ENCODE assay signal across 22 mouse cellular contexts in the genomic region with DNA sequence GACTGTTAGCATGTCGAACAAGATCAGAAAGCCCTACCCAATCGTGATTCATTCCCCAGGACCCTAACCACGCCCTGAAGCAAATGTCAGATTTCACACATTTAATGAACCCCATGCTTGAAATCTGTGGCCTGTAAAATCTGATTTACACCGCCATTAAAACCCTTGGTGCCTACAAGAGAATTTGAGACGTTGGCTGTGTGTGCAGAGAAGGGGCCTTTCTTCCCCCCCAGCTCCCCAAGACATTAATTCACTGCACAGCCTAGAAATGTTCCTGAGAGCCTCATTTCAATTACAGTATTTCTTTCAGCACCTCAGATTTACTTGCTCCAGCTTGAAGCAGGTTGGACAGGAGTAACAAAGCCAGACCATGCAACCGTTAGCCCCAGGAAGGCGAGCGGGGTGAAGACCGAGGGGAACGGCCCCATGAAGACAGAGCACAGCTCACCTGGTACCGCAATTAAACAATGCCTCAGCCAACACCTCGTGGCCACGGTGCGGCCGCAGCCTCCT. TPM values are rescaled to one million over a fixed set of nuclear protein-coding genes. Genes with fewer than 3 reads are reported as not detected.
A peak's percentile ranks its signal among the peaks of the same experiment; 100 is the strongest.
DNase-seq lines count a peak whose midpoint lies in the region; ATAC-seq lines count a peak whose summit lies in the region.
"Had no signal": no experiment of that assay in that cellular context is flagged by ENCODE, and none has a peak within 500 bp of the region (broad histone marks: within the 10 kb centered on the region; RNA-seq: fewer than 3 reads in every experiment).

No protein-coding gene starts in this region.

- H3K4me2 ChIP-seq in forebrain, embryonic 13.5 days: no peak overlapping the region
- no peak overlapping the region for H3K4me2 ChIP-seq in midbrain, embryonic 14.5 days (ENCODE audit: low read length)
- H3K4me2 ChIP-seq in midbrain, embryonic 11.5 days: no peak overlapping the region
- peak overlapping the region; percentile 27 for H3K4me2 ChIP-seq in limb, embryonic 13.5 days (replicated peaks)
- no peak overlapping the region for H3K4me2 ChIP-seq in neural tube, embryonic 15.5 days
- H3K4me2 ChIP-seq: heart, embryonic 15.5 days; liver, embryonic 13.5 days; lung, embryonic 14.5 days had no signal

- H3K9ac ChIP-seq in forebrain, embryonic 13.5 days: no peak overlapping the region
- H3K9ac ChIP-seq in midbrain, embryonic 14.5 days (replicated peaks; ENCODE audit: low read length): no peak overlapping the region
- H3K9ac ChIP-seq in midbrain, embryonic 11.5 days (ENCODE audit: low read length): no peak overlapping the region
- no peak overlapping the region; the same call in 1 of the 2 replicates for H3K9ac ChIP-seq in limb, embryonic 13.5 days
- H3K9ac ChIP-seq in neural tube, embryonic 15.5 days (replicated peaks): no peak overlapping the region
- H3K9ac ChIP-seq: heart, embryonic 15.5 days; liver, embryonic 13.5 days; lung, embryonic 14.5 days had no signal

- 0 out of 2 replicates have a peak overlapping the region, but pooled peaks have one; percentile 15 for H3K27ac ChIP-seq in forebrain, embryonic 13.5 days
- no peak overlapping the region for H3K27ac ChIP-seq in forebrain, embryonic 10.5 days
- no peak overlapping the region for H3K27ac ChIP-seq in midbrain, embryonic 14.5 days (replicated peaks; ENCODE audit: low read depth, low read length)
- H3K27ac ChIP-seq in midbrain, embryonic 11.5 days (ENCODE audit: low read depth, low read length): no peak overlapping the region
- H3K27ac ChIP-seq in limb, embryonic 13.5 days: peak overlapping the region; percentile 79
- H3K27ac ChIP-seq in neural tube, embryonic 15.5 days (replicated peaks): peak overlapping the region; percentile 35
- H3K27ac ChIP-seq: heart, embryonic 15.5 days; liver, embryonic 13.5 days had no signal

- DNase-seq in forebrain, embryonic 10.5 days (ENCODE audit: extremely low spot score, low spot score): no peak
- peak; percentile 42 for DNase-seq in midbrain, embryonic 14.5 days
- no peak for DNase-seq in midbrain, embryonic 11.5 days (ENCODE audit: low spot score, missing footprints)
- no peak for DNase-seq in urinary bladder, postnatal 36 days (ENCODE audit: low spot score in 2 of 2)
- DNase-seq: adrenal gland, postnatal 36 days; cerebellum, adult 18-20 months; cerebellum, postnatal 25 days; gastrocnemius, postnatal 36 days; heart, postnatal 4 days; kidney, adult 2 months; liver, embryonic 13.5 days; lung, embryonic 14.5 days; lung, postnatal 4 days; right cerebral cortex, adult 18-20 months had no signal

- no peak overlapping the region for H3K4me3 ChIP-seq in forebrain, embryonic 13.5 days
- no peak overlapping the region for H3K4me3 ChIP-seq in forebrain, embryonic 10.5 days
- no peak overlapping the region for H3K4me3 ChIP-seq in midbrain, embryonic 14.5 days (replicated peaks; ENCODE audit: low read depth, low read length)
- no peak overlapping the region for H3K4me3 ChIP-seq in midbrain, embryonic 11.5 days (ENCODE audit: low read depth, low read length)
- no peak overlapping the region for H3K4me3 ChIP-seq in limb, embryonic 13.5 days
- no peak overlapping the region for H3K4me3 ChIP-seq in neural tube, embryonic 15.5 days (replicated peaks)
- H3K4me3 ChIP-seq: heart, embryonic 15.5 days; liver, embryonic 13.5 days had no signal

- peaks cover 4% of the 10 kb centered on the region; the same call in 1 of the 2 replicates for H3K4me1 ChIP-seq in forebrain, embryonic 13.5 days
- H3K4me1 ChIP-seq in forebrain, embryonic 10.5 days: peaks cover 30% of the 10 kb centered on the region
- H3K4me1 ChIP-seq in midbrain, embryonic 14.5 days (ENCODE audit: control insufficient read depth, insufficient read depth, low read length): 0 out of 2 replicates have a peak, but pooled peaks cover 3% of the 10 kb centered on the region
- peaks cover 6% of the 10 kb centered on the region; the same call in 1 of the 2 replicates for H3K4me1 ChIP-seq in midbrain, embryonic 11.5 days (ENCODE audit: control insufficient read depth, insufficient read depth, low read length)
- peaks cover 44% of the 10 kb centered on the region for H3K4me1 ChIP-seq in limb, embryonic 13.5 days
- H3K4me1 ChIP-seq in neural tube, embryonic 15.5 days: peaks cover 17% of the 10 kb centered on the region
- H3K4me1 ChIP-seq: liver, embryonic 13.5 days had no signal

- H3K9me3 ChIP-seq in forebrain, embryonic 13.5 days (replicated peaks): no peaks in the 10 kb centered on the region
- H3K9me3 ChIP-seq in forebrain, embryonic 10.5 days: no peaks in the 10 kb centered on the region
- H3K9me3 ChIP-seq in midbrain, embryonic 14.5 days (ENCODE audit: control insufficient read depth, low read length): no peaks in the 10 kb centered on the region
- H3K9me3 ChIP-seq in midbrain, embryonic 11.5 days (ENCODE audit: control insufficient read depth, low read length): no peaks in the 10 kb centered on the region; the same call in 1 of the 2 replicates
- 0 out of 2 replicates have a peak, but pooled peaks cover 4% of the 10 kb centered on the region for H3K9me3 ChIP-seq in limb, embryonic 13.5 days
- H3K9me3 ChIP-seq in neural tube, embryonic 15.5 days (replicated peaks): no peaks in the 10 kb centered on the region
- H3K9me3 ChIP-seq: heart, embryonic 15.5 days; liver, embryonic 13.5 days had no signal

- ATAC-seq in forebrain, embryonic 13.5 days: no peak
- no peak for ATAC-seq in midbrain, embryonic 14.5 days (ENCODE audit: low FRiP score, low TSS enrichment)
- ATAC-seq in midbrain, embryonic 11.5 days (ENCODE audit: low FRiP score): no peak
- ATAC-seq in limb, embryonic 13.5 days (ENCODE audit: low FRiP score, low read depth): peak; percentile 66; the same call in 1 of the 2 replicates
- peak; percentile 18; the same call in 1 of the 2 replicates for ATAC-seq in neural tube, embryonic 15.5 days (ENCODE audit: low FRiP score)
- ATAC-seq in activated CD4-positive, CD25-positive, alpha-beta regulatory T cell, adult 4 months: no peak
- ATAC-seq: forebrain, embryonic 16.5 days; inflammation-experienced regulatory T-cells, adult 6 months had no signal

- no peaks in the 10 kb centered on the region for H3K27me3 ChIP-seq in forebrain, embryonic 13.5 days
- H3K27me3 ChIP-seq in forebrain, embryonic 10.5 days (ENCODE audit: poor library complexity, severe bottlenecking): no peaks in the 10 kb centered on the region
- no peaks in the 10 kb centered on the region for H3K27me3 ChIP-seq in midbrain, embryonic 14.5 days (ENCODE audit: control insufficient read depth, insufficient read depth, low read length)
- no peaks in the 10 kb centered on the region for H3K27me3 ChIP-seq in midbrain, embryonic 11.5 days (ENCODE audit: control insufficient read depth, insufficient read depth, low read length)
- peaks cover 4% of the 10 kb centered on the region; the same call in 1 of the 2 replicates for H3K27me3 ChIP-seq in limb, embryonic 13.5 days
- H3K27me3 ChIP-seq in neural tube, embryonic 15.5 days (replicated peaks): no peaks in the 10 kb centered on the region
- H3K27me3 ChIP-seq: heart, embryonic 15.5 days; liver, embryonic 13.5 days had no signal

- no peaks in the 10 kb centered on the region for H3K36me3 ChIP-seq in forebrain, embryonic 13.5 days (ENCODE audit: poor library complexity, severe bottlenecking)
- H3K36me3 ChIP-seq in forebrain, embryonic 10.5 days (replicated peaks): no peaks in the 10 kb centered on the region
- H3K36me3 ChIP-seq in midbrain, embryonic 14.5 days (ENCODE audit: control insufficient read depth, insufficient read depth, low read length): no peaks in the 10 kb centered on the region
- H3K36me3 ChIP-seq in midbrain, embryonic 11.5 days (ENCODE audit: control insufficient read depth, insufficient read depth, low read length): no peaks in the 10 kb centered on the region
- no peaks in the 10 kb centered on the region for H3K36me3 ChIP-seq in limb, embryonic 13.5 days
- no peaks in the 10 kb centered on the region for H3K36me3 ChIP-seq in neural tube, embryonic 15.5 days
- H3K36me3 ChIP-seq: G1E; heart, embryonic 15.5 days; liver, embryonic 13.5 days had no signal

- 72% methylated on average over 15 of the region's 15 CpGs for WGBS in forebrain, embryonic 13.5 days
- 86% methylated on average over 15 of the region's 15 CpGs for WGBS in forebrain, embryonic 10.5 days
- 72% methylated on average over 15 of the region's 15 CpGs for WGBS in midbrain, embryonic 14.5 days
- whole genome bisulfite sequencing in midbrain, embryonic 11.5 days: 84% methylated on average over 15 of the region's 15 CpGs
- WGBS in limb, embryonic 13.5 days: 9% methylated on average over 15 of the region's 15 CpGs
- 45% methylated on average over 15 of the region's 15 CpGs for WGBS in neural tube, embryonic 15.5 days

RNA-seq across cellular contexts. Expression of gene Nfatc2, which starts 16.8 kb away (rescaled TPM):
- polyA plus RNA-seq in forebrain, embryonic 13.5 days (2015; fragmentation: Nextera tagmentation; extraction: Ambion mirVana): 1.5 and 1.7 TPM in 2 replicates
- 0.36 and 0.53 TPM in 2 replicates for polyA plus RNA-seq in forebrain, embryonic 10.5 days (2016; fragmentation: Nextera tagmentation; extraction: Ambion mirVana)
- polyA plus RNA-seq in midbrain, embryonic 14.5 days (2014; fragmentation: Nextera tagmentation; extraction: Ambion mirVana): 2.5 and 2.6 TPM in 2 replicates
- 0.66 and 0.72 TPM in 2 replicates for polyA plus RNA-seq in midbrain, embryonic 11.5 days (2014; fragmentation: Nextera tagmentation; extraction: Ambion mirVana)
- polyA plus RNA-seq in limb, embryonic 13.5 days (2015; fragmentation: Nextera tagmentation; extraction: Ambion mirVana): 6.3 and 7.3 TPM in 2 replicates
- polyA plus RNA-seq in neural tube, embryonic 15.5 days (2015; fragmentation: Nextera tagmentation; extraction: Ambion mirVana): 4.8 and 5.6 TPM in 2 replicates
- 10 to 100 TPM; 22.1 to 22.9 TPM for polyA plus RNA-seq in activated CD4-positive, CD25-positive, alpha-beta regulatory T cell, adult 4 months (2017; shearing (Covaris generic))
- polyA plus RNA-seq: G1E had no signal

Comparison
In these comparisons a context has a peak if more than half of its experiments do, and no peak if none do; other contexts are left out.
1. H3K27ac ChIP-seq: peak in forebrain, embryonic 13.5 days (single experiment), limb, embryonic 13.5 days (single experiment) and neural tube, embryonic 15.5 days (single experiment); none in forebrain, embryonic 10.5 days (single experiment), midbrain, embryonic 14.5 days (single experiment) and midbrain, embryonic 11.5 days (single experiment).
2. ATAC-seq: peak in limb, embryonic 13.5 days (single experiment) and neural tube, embryonic 15.5 days (single experiment); none in forebrain, embryonic 13.5 days (single experiment), midbrain, embryonic 14.5 days (single experiment), midbrain, embryonic 11.5 days (single experiment) and activated CD4-positive, CD25-positive, alpha-beta regulatory T cell, adult 4 months (single experiment).